Mouse (Mus musculus): ENCODE measurements around the gene Trim75. TPM values are rescaled to one million over a fixed set of nuclear protein-coding genes. Genes with fewer than 3 reads are reported as not detected.
"Not testable (repeated sequence)": the region's sequence is repeated elsewhere in the genome, so short reads cannot be mapped to it uniquely, and the experiment has no call there.

The Trim75 gene
- polyA plus RNA-seq (2011; ENCODE audit: insufficient read length, low read depth, missing spikeins) = not detected in 2 replicates

DNA sequence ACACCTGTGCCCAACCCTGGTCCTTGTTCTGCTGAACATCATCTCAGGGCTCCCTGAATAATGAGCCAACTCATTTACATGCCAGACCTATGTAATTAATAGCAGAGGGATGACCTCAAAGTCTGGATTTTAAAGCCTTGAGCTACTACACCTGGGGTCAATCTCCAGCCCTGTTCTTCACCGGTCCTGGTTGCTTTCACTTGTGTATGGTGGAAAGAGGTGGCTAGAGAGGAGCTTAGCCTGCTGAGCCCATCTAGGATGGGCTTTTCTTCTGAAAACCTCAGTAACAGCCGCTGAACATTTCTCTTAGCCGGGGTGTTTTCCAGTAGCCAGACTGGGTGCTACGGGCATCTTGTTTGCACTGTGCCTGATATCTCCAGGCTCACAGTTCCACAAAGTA, at the start of gene Trim75:
Trim75 (minus strand) TSS at position 101 of the 400 bp plus-strand sequence.
- Histone ChIP-seq H3K27ac (ENCODE audit: insufficient read depth, low read length) (no peak within 1 kb of the TSS), H3K4me3 (ENCODE audit: insufficient read depth, low read length) (no peak within 1 kb of the TSS), H3K4me1 (ENCODE audit: control insufficient read depth, insufficient read depth, low read length) (no peaks in the 10 kb centered on the region)
- no peak for TF ChIP-seq CTCF (IDR thresholded peaks at IDR 0.05; ENCODE audit: borderline replicate concordance, insufficient read depth, low read length)
- no peak for TF ChIP-seq POLR2A (IDR thresholded peaks at IDR 0.05; ENCODE audit: low read depth, low read length)

DNA sequence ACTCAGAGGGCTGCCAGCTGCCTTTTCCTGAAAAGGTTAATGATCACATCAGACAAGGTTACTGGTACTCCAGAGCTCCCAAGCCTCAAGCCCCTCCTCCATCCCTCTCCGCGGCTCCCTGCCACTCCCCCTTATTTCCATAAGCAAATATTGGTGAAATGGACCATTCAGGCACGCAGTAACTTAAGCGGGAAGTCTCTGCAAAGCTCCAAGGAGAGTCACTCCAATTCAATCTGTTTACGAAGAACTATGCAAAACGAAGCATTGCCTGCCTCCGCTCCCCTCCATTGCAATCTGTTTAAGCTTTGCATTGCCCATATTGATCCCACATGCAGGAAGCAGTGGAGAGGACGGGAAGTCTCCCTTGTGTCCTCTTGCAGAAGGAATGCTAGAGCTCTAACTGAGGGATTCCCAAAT, 49.5 kb upstream of the Trim75 start, which contains the start of gene Apela:
Apela (minus strand) TSS at position 220 of the 417 bp plus-strand sequence.
- Histone ChIP-seq H3K4me3 (ENCODE audit: insufficient read depth, low read length) (peak within 1 kb of the TSS; percentile 13), H3K4me1 (ENCODE audit: control insufficient read depth, insufficient read depth, low read length) (0 out of 2 replicates have a peak, but pooled peaks cover 2% of the 10 kb centered on the region), H3K27ac (ENCODE audit: insufficient read depth, low read length) (no peak within 1 kb of the TSS)
- TF ChIP-seq CTCF (IDR thresholded peaks at IDR 0.05; ENCODE audit: borderline replicate concordance, insufficient read depth, low read length) (no peak), POLR2A (IDR thresholded peaks at IDR 0.05; ENCODE audit: low read depth, low read length) (no peak)

- TF ChIP-seq POLR2A (IDR thresholded peaks at IDR 0.05; ENCODE audit: low read depth, low read length) = no peak
- 0 out of 2 replicates have a peak, but pooled peaks cover 2% of the 10 kb centered on the region for H3K4me1 ChIP-seq (ENCODE audit: control insufficient read depth, insufficient read depth, low read length)
- no peak overlapping the region for H3K27ac ChIP-seq (ENCODE audit: insufficient read depth, low read length)
Measured at GRCm38 (mm10) chr8:65034136-65034535, 46.5 kb upstream of the Trim75 start.

DNA sequence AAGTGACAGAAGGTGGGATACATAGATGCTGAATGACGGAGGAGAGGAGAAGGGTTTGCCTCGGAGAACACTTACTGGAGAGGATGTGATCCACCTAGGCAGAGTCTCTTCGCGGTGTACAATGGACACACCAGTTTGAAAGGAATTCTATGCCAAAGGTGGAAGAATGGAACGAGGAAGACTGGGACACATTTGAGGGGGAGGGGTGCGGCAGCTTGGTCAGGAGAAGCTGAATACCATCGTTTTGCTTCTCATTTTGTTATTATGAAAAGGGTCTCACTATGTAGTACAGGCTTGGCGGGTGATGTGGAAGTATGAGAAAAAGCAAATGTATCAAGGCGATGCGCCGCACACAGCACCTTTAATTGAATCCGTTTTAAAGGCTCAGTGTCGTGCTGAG, 45.4 kb upstream of the Trim75 start:
- no peak for TF ChIP-seq CTCF (IDR thresholded peaks at IDR 0.05; ENCODE audit: borderline replicate concordance, insufficient read depth, low read length)
- TF ChIP-seq POLR2A (IDR thresholded peaks at IDR 0.05; ENCODE audit: low read depth, low read length) = no peak
- Histone ChIP-seq H3K27ac (ENCODE audit: insufficient read depth, low read length) (no peak overlapping the region), H3K4me1 (ENCODE audit: control insufficient read depth, insufficient read depth, low read length) (0 out of 2 replicates have a peak, but pooled peaks cover 2% of the 10 kb centered on the region), H3K4me3 (ENCODE audit: insufficient read depth, low read length) (no peak overlapping the region)

More at GRCm38 (mm10) chr8:65034136-65034535, 46.5 kb upstream of the Trim75 start:
- no peak overlapping the region for H3K4me3 ChIP-seq (ENCODE audit: insufficient read depth, low read length)

GRCm38 (mm10) chr8:65032107-65032506, 44.5 kb upstream of the Trim75 start:
- H3K4me3 ChIP-seq (ENCODE audit: insufficient read depth, low read length) = no peak overlapping the region
- H3K4me1 ChIP-seq (ENCODE audit: control insufficient read depth, insufficient read depth, low read length) = 0 out of 2 replicates have a peak, but pooled peaks cover 2% of the 10 kb centered on the region
- no peak overlapping the region for H3K27ac ChIP-seq (ENCODE audit: insufficient read depth, low read length)
- TF ChIP-seq POLR2A (IDR thresholded peaks at IDR 0.05; ENCODE audit: low read depth, low read length) (no peak), CTCF (IDR thresholded peaks at IDR 0.05; ENCODE audit: borderline replicate concordance, insufficient read depth, low read length) (no peak)

GRCm38 (mm10) chr8:65030735-65031485, 43.3 kb upstream of the Trim75 start:
- Histone ChIP-seq H3K27ac (ENCODE audit: insufficient read depth, low read length) (no peak overlapping the region), H3K4me3 (ENCODE audit: insufficient read depth, low read length) (no peak overlapping the region)
- no peak for TF ChIP-seq CTCF (IDR thresholded peaks at IDR 0.05; ENCODE audit: borderline replicate concordance, insufficient read depth, low read length)
- no peak for TF ChIP-seq POLR2A (IDR thresholded peaks at IDR 0.05; ENCODE audit: low read depth, low read length)

GRCm38 (mm10) chr8:65029776-65030175, 42.1 kb upstream of the Trim75 start:
- no peak for TF ChIP-seq POLR2A (IDR thresholded peaks at IDR 0.05; ENCODE audit: low read depth, low read length)
- no peak for TF ChIP-seq CTCF (IDR thresholded peaks at IDR 0.05; ENCODE audit: borderline replicate concordance, insufficient read depth, low read length)
- no peak overlapping the region for H3K4me3 ChIP-seq (ENCODE audit: insufficient read depth, low read length)
- H3K27ac ChIP-seq (ENCODE audit: insufficient read depth, low read length) = no peak overlapping the region
- no peaks in the 10 kb centered on the region for H3K4me1 ChIP-seq (ENCODE audit: control insufficient read depth, insufficient read depth, low read length)

More at GRCm38 (mm10) chr8:65030735-65031485, 43.3 kb upstream of the Trim75 start:
- 0 out of 2 replicates have a peak, but pooled peaks cover 2% of the 10 kb centered on the region for H3K4me1 ChIP-seq (ENCODE audit: control insufficient read depth, insufficient read depth, low read length)

- H3K27ac ChIP-seq (ENCODE audit: insufficient read depth, low read length) = no peak overlapping the region
- no peak overlapping the region for H3K4me3 ChIP-seq (ENCODE audit: insufficient read depth, low read length)
- H3K4me1 ChIP-seq (ENCODE audit: control insufficient read depth, insufficient read depth, low read length) = no peaks in the 10 kb centered on the region
- TF ChIP-seq POLR2A (IDR thresholded peaks at IDR 0.05; ENCODE audit: low read depth, low read length) = no peak
Measured at GRCm38 (mm10) chr8:65028959-65029686, 41.5 kb upstream of the Trim75 start.

- TF ChIP-seq POLR2A (IDR thresholded peaks at IDR 0.05; ENCODE audit: low read depth, low read length) (no peak), CTCF (IDR thresholded peaks at IDR 0.05; ENCODE audit: borderline replicate concordance, insufficient read depth, low read length) (peak; percentile 24; the same call in 1 of the 2 replicates)
- no peak overlapping the region for H3K4me3 ChIP-seq (ENCODE audit: insufficient read depth, low read length)
- no peaks in the 10 kb centered on the region for H3K4me1 ChIP-seq (ENCODE audit: control insufficient read depth, insufficient read depth, low read length)
- no peak overlapping the region for H3K27ac ChIP-seq (ENCODE audit: insufficient read depth, low read length)
Measured at GRCm38 (mm10) chr8:65022485-65022884, 34.9 kb upstream of the Trim75 start.

DNA sequence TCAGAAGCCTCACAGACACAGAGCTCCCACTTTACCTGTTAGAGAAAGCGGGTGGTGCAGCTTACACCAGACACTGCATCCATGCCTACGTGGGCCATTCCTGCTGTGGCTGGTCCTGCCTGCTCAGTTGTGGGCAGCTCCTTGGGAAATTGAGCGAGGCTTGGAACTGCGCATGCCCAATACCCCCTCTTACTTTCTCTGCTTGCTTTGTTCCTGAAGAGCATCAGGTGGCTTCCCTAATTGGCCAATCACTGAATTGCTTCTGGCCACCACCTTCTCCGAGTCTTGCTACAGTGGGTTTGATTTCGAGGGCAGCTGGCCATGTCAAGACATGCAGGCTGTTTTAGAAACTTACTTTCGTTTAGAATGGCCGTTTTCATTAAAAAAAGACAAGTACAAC, 30.8 kb upstream of the Trim75 start, which contains the start of the genes Trim61 and Trim60:
Trim61 (minus strand) TSS at position 101 of the 400 bp plus-strand sequence.
Trim60 (minus strand) TSS at position 162 of the 400 bp plus-strand sequence.
- Histone ChIP-seq H3K4me3 (ENCODE audit: insufficient read depth, low read length) (no peak within 1 kb of the TSS), H3K4me1 (ENCODE audit: control insufficient read depth, insufficient read depth, low read length) (no peaks in the 10 kb centered on the region), H3K27ac (ENCODE audit: insufficient read depth, low read length) (no peak within 1 kb of the TSS)
- TF ChIP-seq CTCF (IDR thresholded peaks at IDR 0.05; ENCODE audit: borderline replicate concordance, insufficient read depth, low read length) (no peak), POLR2A (IDR thresholded peaks at IDR 0.05; ENCODE audit: low read depth, low read length) (no peak)

DNA sequence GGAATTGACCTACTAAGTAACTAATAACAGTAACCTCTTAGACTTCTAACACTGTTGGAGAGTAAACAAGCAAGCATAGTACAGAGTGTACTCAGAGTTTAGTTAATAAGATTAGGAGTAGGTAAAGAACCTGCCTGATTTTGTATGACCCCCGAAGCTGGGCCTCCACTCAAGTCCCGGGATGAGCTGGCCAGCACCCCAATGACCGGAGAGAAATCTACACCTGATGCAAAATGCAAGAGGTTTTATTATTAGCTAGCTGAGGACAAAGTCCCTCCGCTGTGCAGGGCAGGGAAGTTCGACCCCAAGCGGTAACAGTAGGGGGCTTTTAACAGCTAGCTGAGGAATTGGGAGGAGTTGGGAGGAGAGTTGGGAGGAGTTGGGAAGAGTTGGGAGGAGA, 20.0 kb upstream of the Trim75 start:
- H3K4me3 ChIP-seq (ENCODE audit: insufficient read depth, low read length); H3K4me1 ChIP-seq (ENCODE audit: control insufficient read depth, insufficient read depth, low read length): not testable (repeated sequence)

More for the DNA sequence above, 20.0 kb upstream of the Trim75 start:
- not testable (repeated sequence) for H3K27ac ChIP-seq (ENCODE audit: insufficient read depth, low read length)
